Mouse (Mus musculus): ENCODE results near the gene Cdk17.

GRCm38 (mm10) chr10:93162276-93162971, 1.7 kb downstream of the Cdk17 start:
- TF ChIP-seq CTCF (IDR thresholded peaks at IDR 0.05; ENCODE audit: low read depth) (no peak; the same call in 1 of the 2 replicates), EP300 (IDR thresholded peaks at IDR 0.05; ENCODE audit: low read depth) (no peak)
